Mouse (Mus musculus): ENCODE results near the gene Zcchc7. TPM values are rescaled to one million over a fixed set of nuclear protein-coding genes. Genes with fewer than 3 reads are reported as not detected.
"Not testable (repeated sequence)": the region's sequence is repeated elsewhere in the genome, so short reads cannot be mapped to it uniquely, and the experiment has no call there.

The Zcchc7 gene
- polyA plus RNA-seq, 1 experiment: 16.8 TPM

- DNase-seq (ENCODE audit: low read depth): not testable (repeated sequence)
Measured at GRCm38 (mm10) chr4:44757131-44757530, 1.5 kb downstream of the Zcchc7 start.

GRCm38 (mm10) chr4:44774890-44775289 lies 19.2 kb downstream of the Zcchc7 start:
- no peak for DNase-seq (ENCODE audit: low read depth)

- DNase-seq (ENCODE audit: low read depth): no peak
Measured at GRCm38 (mm10) chr4:44776651-44777050, 21.0 kb downstream of the Zcchc7 start.

- no peak for DNase-seq (ENCODE audit: low read depth)
Measured at GRCm38 (mm10) chr4:44777101-44777500, 21.4 kb downstream of the Zcchc7 start.

GRCm38 (mm10) chr4:44777711-44778110 lies 22.0 kb downstream of the Zcchc7 start:
- no peak for DNase-seq (ENCODE audit: low read depth)

- DNase-seq (ENCODE audit: low read depth): no peak
Measured at GRCm38 (mm10) chr4:44778316-44778715, 22.6 kb downstream of the Zcchc7 start.

GRCm38 (mm10) chr4:44780462-44781157 lies 24.9 kb downstream of the Zcchc7 start:
- peak; percentile 52 for DNase-seq (ENCODE audit: low read depth)

GRCm38 (mm10) chr4:44781494-44781893 lies 25.8 kb downstream of the Zcchc7 start:
- DNase-seq (ENCODE audit: low read depth): no peak

- DNase-seq (ENCODE audit: low read depth): no peak
Measured at GRCm38 (mm10) chr4:44783566-44784292, 28.1 kb downstream of the Zcchc7 start.

GRCm38 (mm10) chr4:44812855-44813254 lies 57.2 kb downstream of the Zcchc7 start:
- DNase-seq (ENCODE audit: low read depth): no peak

- DNase-seq (ENCODE audit: low read depth): no peak
Measured at GRCm38 (mm10) chr4:44813770-44814169, 58.1 kb downstream of the Zcchc7 start.

- DNase-seq (ENCODE audit: low read depth): no peak
Measured at GRCm38 (mm10) chr4:44816584-44816983, 60.9 kb downstream of the Zcchc7 start.

- DNase-seq (ENCODE audit: low read depth): no peak
Measured at GRCm38 (mm10) chr4:44830609-44831008, 74.9 kb downstream of the Zcchc7 start.

GRCm38 (mm10) chr4:44851835-44852251 lies 96.2 kb downstream of the Zcchc7 start:
- DNase-seq (ENCODE audit: low read depth): no peak

GRCm38 (mm10) chr4:44871591-44871990 lies 115.9 kb downstream of the Zcchc7 start:
- DNase-seq (ENCODE audit: low read depth): no peak

GRCm38 (mm10) chr4:44872048-44872447 lies 116.4 kb downstream of the Zcchc7 start:
- DNase-seq (ENCODE audit: low read depth): no peak

- no peak for DNase-seq (ENCODE audit: low read depth)
Measured at GRCm38 (mm10) chr4:44880065-44880623, 124.5 kb downstream of the Zcchc7 start.

- no peak for DNase-seq (ENCODE audit: low read depth)
Measured at GRCm38 (mm10) chr4:44886143-44886542, 130.5 kb downstream of the Zcchc7 start.

- no peak for DNase-seq (ENCODE audit: low read depth)
Measured at GRCm38 (mm10) chr4:44891344-44891743, 135.7 kb downstream of the Zcchc7 start.

GRCm38 (mm10) chr4:44905651-44906271 lies 150.1 kb downstream of the Zcchc7 start:
- DNase-seq (ENCODE audit: low read depth): no peak

GRCm38 (mm10) chr4:44906399-44906798 lies 150.7 kb downstream of the Zcchc7 start:
- DNase-seq (ENCODE audit: low read depth): no peak

GRCm38 (mm10) chr4:44910065-44910464 lies 154.4 kb downstream of the Zcchc7 start:
- no peak for DNase-seq (ENCODE audit: low read depth)
